Mouse (Mus musculus): ENCODE data around the gene Vangl2.

Gene Vangl2

GRCm38 (mm10) chr1:171970854-171971586 lies 57.2 kb downstream of the Vangl2 start:
- in situ Hi-C loops (cut with MboI, MseI) = no loop called here

- in situ Hi-C loops (cut with MboI, MseI) = no loop called here
These were observed 59.0 kb downstream of the Vangl2 start for GRCm38 (mm10) chr1:171969221-171969620.

- in situ Hi-C loops (cut with MboI, MseI) = no loop called here
These were observed 62.0 kb downstream of the Vangl2 start for GRCm38 (mm10) chr1:171966054-171966790.

GRCm38 (mm10) chr1:171963613-171964012 lies 64.6 kb downstream of the Vangl2 start:
- in situ Hi-C loops (cut with MboI, MseI) = no loop called here

GRCm38 (mm10) chr1:171961704-171962103 lies 66.5 kb downstream of the Vangl2 start:
- in situ Hi-C loops (cut with MboI, MseI) = no loop called here

GRCm38 (mm10) chr1:171960726-171961125 lies 67.5 kb downstream of the Vangl2 start:
- in situ Hi-C loops (cut with MboI, MseI) = no loop called here

- in situ Hi-C loops (cut with MboI, MseI) = no loop called here
These were observed 70.8 kb downstream of the Vangl2 start for GRCm38 (mm10) chr1:171957411-171957810.

GRCm38 (mm10) chr1:171955071-171955470 lies 73.2 kb downstream of the Vangl2 start:
- in situ Hi-C loops (cut with MboI, MseI) = no loop called here

Measured in T-helper 2 cell (primary cell).